8 mouse cellular contexts compared by ENCODE assay signal in genomic region chr15:60853231-60853999, GRCm38 (mm10). TPM values are rescaled to one million over a fixed set of nuclear protein-coding genes. Genes with fewer than 3 reads are reported as not detected.
DNase-seq lines count a peak whose midpoint lies in the region; ATAC-seq and TF ChIP-seq lines count a peak whose summit lies in the region.

TSS of gene Fam84b (minus strand) at chr15:60853778.

- no peak for TF ChIP-seq CTCF in brain, embryonic 14.5 days (IDR thresholded peaks at IDR 0.05; ENCODE audit: borderline replicate concordance, extremely low read depth, insufficient read depth, insufficient read length)
- TF ChIP-seq CTCF in forebrain, postnatal 0 days (IDR thresholded peaks at IDR 0.05; ENCODE audit: low read depth) = no peak
- peak; percentile 37; the same call in 1 of the 2 replicates for TF ChIP-seq CTCF in intestine, postnatal 0 days (IDR thresholded peaks at IDR 0.05; ENCODE audit: low read depth)
- TF ChIP-seq CTCF in lung, adult 2 months (IDR thresholded peaks at IDR 0.05; ENCODE audit: insufficient read depth, low read length) = no peak
- no peak for TF ChIP-seq CTCF in small intestine, adult 2 months (IDR thresholded peaks at IDR 0.05; ENCODE audit: extremely low read depth, insufficient read length, insufficient replicate concordance, low read depth, low read length)

- H3K4me2 ChIP-seq in forebrain, postnatal 0 days (ENCODE audit: low read depth) = no peak within 1 kb of the TSS
- H3K4me2 ChIP-seq in intestine, postnatal 0 days (replicated peaks; ENCODE audit: low read depth) = peak within 1 kb of the TSS; percentile 37

- H3K27ac ChIP-seq in forebrain, postnatal 0 days (ENCODE audit: low read depth, low read length) = no peak within 1 kb of the TSS
- H3K27ac ChIP-seq in intestine, postnatal 0 days (ENCODE audit: low read depth, low read length) = no peak within 1 kb of the TSS
- H3K27ac ChIP-seq in small intestine, adult 2 months (ENCODE audit: insufficient read depth, low read depth, low read length) = no peak within 1 kb of the TSS

- H3K4me3 ChIP-seq in forebrain, postnatal 0 days (ENCODE audit: low read depth, low read length) = no peak within 1 kb of the TSS
- H3K4me3 ChIP-seq in intestine, postnatal 0 days (ENCODE audit: low read depth, low read length) = no peak within 1 kb of the TSS
- H3K4me3 ChIP-seq in lung, adult 2 months (replicated peaks; ENCODE audit: extremely low read depth, low read depth, low read length) = peak within 1 kb of the TSS; percentile 24
- H3K4me3 ChIP-seq in small intestine, adult 2 months (ENCODE audit: low read depth, low read length) = no peak within 1 kb of the TSS

- H3K9me3 ChIP-seq in forebrain, postnatal 0 days (ENCODE audit: low read length) = no peaks in the 10 kb centered on the region
- H3K9me3 ChIP-seq in intestine, postnatal 0 days (ENCODE audit: control insufficient read depth) = no peaks in the 10 kb centered on the region

- H3K9ac ChIP-seq in forebrain, postnatal 0 days = no peak within 1 kb of the TSS
- H3K9ac ChIP-seq in intestine, postnatal 0 days (ENCODE audit: low read depth, low read length) = no peak within 1 kb of the TSS

- peak; percentile 67 for ATAC-seq in forebrain, postnatal 0 days
- peak; percentile 36; the same call in 1 of the 2 replicates for ATAC-seq in intestine, postnatal 0 days

- peak; percentile 6 for DNase-seq in gastrocnemius, postnatal 25 days
- DNase-seq in gastrocnemius, postnatal 14 days = no peak
- peak; percentile 56 for DNase-seq in brain, embryonic 14.5 days (ENCODE audit: low read depth)
- no peak for DNase-seq in forebrain, postnatal 0 days
- DNase-seq in lung, adult 2 months = no peak
- no peak for DNase-seq in right cerebral cortex, postnatal 36 days (ENCODE audit: low spot score in 2 of 2)

- H3K27me3 ChIP-seq in forebrain, postnatal 0 days (ENCODE audit: insufficient read depth, low read length) = no peaks in the 10 kb centered on the region
- no peaks in the 10 kb centered on the region for H3K27me3 ChIP-seq in intestine, postnatal 0 days (replicated peaks; ENCODE audit: control insufficient read depth, insufficient read depth, low read length)
- no peaks in the 10 kb centered on the region for H3K27me3 ChIP-seq in small intestine, adult 2 months (ENCODE audit: control insufficient read depth, insufficient read depth, low read length)

- H3K36me3 ChIP-seq in forebrain, postnatal 0 days (ENCODE audit: insufficient read depth) = no peaks in the 10 kb centered on the region
- H3K36me3 ChIP-seq in intestine, postnatal 0 days (ENCODE audit: control insufficient read depth, insufficient read depth) = no peaks in the 10 kb centered on the region
- no peaks in the 10 kb centered on the region for H3K36me3 ChIP-seq in small intestine, adult 2 months (ENCODE audit: control insufficient read depth, insufficient read depth, low read length)

- H3K4me1 ChIP-seq in forebrain, postnatal 0 days (ENCODE audit: insufficient read depth) = no peaks in the 10 kb centered on the region
- H3K4me1 ChIP-seq in intestine, postnatal 0 days (replicated peaks; ENCODE audit: control insufficient read depth, insufficient read depth, low read length) = no peaks in the 10 kb centered on the region
- peaks cover 6% of the 10 kb centered on the region for H3K4me1 ChIP-seq in lung, adult 2 months (ENCODE audit: control insufficient read depth, insufficient read depth, low read length)
- H3K4me1 ChIP-seq in small intestine, adult 2 months (ENCODE audit: control insufficient read depth, insufficient read depth, insufficient read length, low read length) = peaks cover 3% of the 10 kb centered on the region

- WGBS in forebrain, postnatal 0 days = 26% methylated on average over 17 of the region's 17 CpGs
- WGBS in intestine, postnatal 0 days = 16% methylated on average over 17 of the region's 17 CpGs
- WGBS in lung, adult 2 months = 18% methylated on average over 17 of the region's 17 CpGs
- WGBS in small intestine, adult 2 months = 13% methylated on average over 17 of the region's 17 CpGs

- no peak for TF ChIP-seq POLR2A in brain, embryonic 14.5 days (IDR thresholded peaks at IDR 0.05; ENCODE audit: borderline replicate concordance, extremely low read depth, insufficient read depth, insufficient read length, poor library complexity, severe bottlenecking)
- no peak for TF ChIP-seq POLR2A in lung, adult 2 months (IDR thresholded peaks at IDR 0.05; ENCODE audit: borderline replicate concordance, extremely low read depth, low read depth, low read length)
- TF ChIP-seq POLR2A in small intestine, adult 2 months (IDR thresholded peaks at IDR 0.05; ENCODE audit: low read depth, low read length) = no peak

- intact Hi-C loops in gastrocnemius, postnatal 14 days (cut with DNase I; ENCODE audit: low total_unique reads) = no loop called here

RNA-seq across cellular contexts. Expression of gene Fam84b, which starts in this region (rescaled TPM):
- total RNA-seq in gastrocnemius, postnatal 25 days (2021) = 1 to 10 TPM; 2.1 to 2.8 TPM
- 1 to 10 TPM; 3.7 to 4.0 TPM for total RNA-seq in gastrocnemius, postnatal 14 days (2021)
- polyA plus RNA-seq in brain, embryonic 14.5 days (2012; rRNA removed) = 8.1 and 11.7 TPM in 2 replicates
- total RNA-seq in forebrain, postnatal 0 days (2014; rRNA removed) = 15.8 and 20.2 TPM in 2 replicates
- polyA plus RNA-seq in forebrain, postnatal 0 days (2015; fragmentation: Nextera tagmentation; extraction: Ambion mirVana) = 6.4 TPM in 2 replicates
- polyA plus RNA-seq in intestine, postnatal 0 days (2015; fragmentation: Nextera tagmentation; extraction: Ambion mirVana) = 71.9 and 82.4 TPM in 2 replicates
- polyA plus RNA-seq in lung, adult 2 months (2012; rRNA removed) = 38.2 and 40.9 TPM in 2 replicates
- 11.8 and 17.3 TPM in 2 replicates for polyA plus RNA-seq in small intestine, adult 2 months (2012; rRNA removed)

Comparison
In these comparisons a context has a peak if more than half of its experiments do, and no peak if none do; other contexts are left out.
1. DNase-seq: peak in gastrocnemius, postnatal 25 days (single experiment) and brain, embryonic 14.5 days (single experiment); none in gastrocnemius, postnatal 14 days (single experiment), forebrain, postnatal 0 days (single experiment), lung, adult 2 months (single experiment) and right cerebral cortex, postnatal 36 days (0 of 2).